Mouse (Mus musculus): ENCODE measurements around the gene Hoxb1. TPM values are rescaled to one million over a fixed set of nuclear protein-coding genes. Genes with fewer than 3 reads are reported as not detected.

Hoxb1 gene
- total RNA-seq, 2 experiments from 2014 or later = not detected

DNA sequence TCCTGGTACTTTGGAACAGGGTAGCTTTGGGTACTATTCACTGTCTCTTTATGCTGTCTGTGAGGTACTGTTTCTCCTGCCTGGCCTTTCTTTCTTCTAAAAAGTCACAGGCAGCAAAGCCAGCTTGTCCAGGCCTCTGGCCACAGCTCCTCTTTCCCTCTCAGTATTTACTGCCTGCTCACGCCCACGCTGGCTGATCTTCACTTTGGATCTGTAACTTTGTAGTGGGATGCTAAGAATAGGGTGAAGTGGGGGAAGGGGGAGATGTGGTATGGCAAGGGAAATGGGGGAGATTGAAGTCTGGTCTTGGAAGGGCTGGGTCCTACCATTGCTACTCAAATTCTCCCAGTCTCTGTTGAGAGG is 31.6 kb upstream of the Hoxb1 start:
- no peak for DNase-seq

DNA sequence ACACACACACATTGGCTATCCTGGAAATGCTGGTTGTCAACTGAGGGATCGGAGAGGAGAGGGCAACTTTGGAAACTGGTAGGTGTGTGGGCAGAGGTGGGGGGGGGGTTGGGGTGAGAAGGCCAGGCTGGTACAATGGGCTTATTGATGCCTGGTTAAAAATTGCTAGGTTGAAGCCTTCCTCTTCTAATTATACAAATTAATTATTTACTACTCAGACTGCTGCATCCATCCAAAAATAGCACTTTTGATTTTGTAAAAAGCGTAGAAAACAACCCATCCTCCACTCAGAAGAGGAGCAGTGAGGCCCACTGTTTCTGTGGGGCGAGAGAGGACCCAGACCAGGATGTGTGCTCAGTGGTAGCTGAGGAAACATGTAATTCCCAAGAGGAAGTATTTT is 30.6 kb upstream of the Hoxb1 start:
- DNase-seq = no peak

DNA sequence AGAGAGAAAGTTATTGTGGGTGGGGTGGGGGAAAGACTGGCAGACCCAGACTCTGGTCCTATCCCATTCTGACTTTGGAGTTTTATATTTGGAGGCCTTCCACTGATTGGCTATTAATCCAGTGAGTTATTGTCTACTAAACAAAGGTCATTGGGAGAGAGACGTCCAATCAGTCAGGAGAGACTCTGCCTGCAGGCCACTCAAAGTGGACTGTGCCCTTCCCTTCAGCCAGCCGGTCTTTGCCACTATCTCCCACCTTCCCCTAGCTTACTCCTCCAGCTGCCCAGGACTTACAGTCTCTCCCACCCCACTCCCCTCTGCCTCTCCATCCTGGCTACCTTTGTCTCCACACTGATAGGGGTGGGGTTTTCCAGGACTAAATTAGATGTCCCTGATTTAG is 29.0 kb upstream of the Hoxb1 start:
- no peak for DNase-seq

DNA sequence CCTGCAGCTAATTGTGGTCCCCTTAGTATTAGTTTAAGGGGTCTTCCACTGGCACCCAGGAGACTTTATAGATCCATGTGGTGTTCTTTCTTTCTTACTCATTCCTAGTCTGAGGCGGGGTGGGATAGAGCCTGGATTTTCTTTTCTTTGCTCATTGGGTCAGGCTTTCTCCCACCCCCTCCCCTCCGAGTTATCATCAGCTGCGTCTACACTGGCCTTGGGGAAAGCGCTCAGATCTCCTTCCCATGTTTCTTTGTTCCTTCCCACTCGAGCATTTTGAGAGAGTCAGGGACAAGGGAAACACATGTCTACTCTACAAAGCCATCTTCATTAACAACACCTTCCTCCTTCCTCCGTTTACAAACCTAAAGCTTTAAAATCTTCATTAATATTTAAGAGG is 28.5 kb upstream of the Hoxb1 start:
- no peak for DNase-seq

DNA sequence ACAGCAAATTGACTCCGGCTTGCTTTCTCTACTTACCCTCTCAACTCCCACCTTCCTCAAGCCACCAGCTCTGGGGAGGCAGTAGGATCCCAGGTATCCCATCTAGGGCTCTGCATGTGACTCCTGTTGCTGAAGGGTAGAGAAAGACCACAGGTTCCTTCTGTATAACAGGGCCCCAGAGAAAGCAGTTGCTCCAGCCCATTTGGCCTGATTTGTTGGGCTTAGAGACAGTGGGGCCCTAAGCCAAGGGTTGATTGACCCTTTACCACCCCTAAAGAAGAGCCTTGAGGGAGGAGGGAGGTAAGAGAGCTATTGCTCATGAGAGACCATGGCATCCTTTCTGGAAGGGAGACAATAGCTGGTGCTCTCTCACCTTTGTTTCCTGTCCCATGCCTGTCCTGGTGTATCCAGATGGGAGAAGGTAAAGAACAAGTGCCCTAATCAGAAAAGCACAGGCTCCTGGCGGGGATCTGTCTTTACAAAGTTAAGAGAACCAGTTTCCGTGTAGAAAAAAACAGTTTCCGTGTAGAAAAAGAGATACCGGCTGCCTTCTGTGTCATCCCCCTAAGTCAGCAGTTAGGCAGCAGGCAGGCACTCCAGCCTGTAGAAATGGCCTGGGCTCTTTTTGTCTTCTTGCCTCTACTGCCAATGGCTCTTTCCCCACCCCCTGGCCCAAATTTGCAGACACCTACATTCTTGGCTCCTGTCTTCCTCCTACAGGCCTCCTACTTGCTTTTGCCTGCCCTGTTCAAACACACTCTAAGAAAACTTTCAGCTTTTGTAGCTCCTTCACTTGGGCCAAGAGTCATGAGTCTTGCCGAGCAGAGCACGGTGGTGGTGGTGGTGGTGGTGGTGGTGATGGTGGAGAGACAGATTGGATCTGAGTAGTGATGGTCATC is 26.3 kb upstream of the Hoxb1 start:
- DNase-seq = no peak

DNA sequence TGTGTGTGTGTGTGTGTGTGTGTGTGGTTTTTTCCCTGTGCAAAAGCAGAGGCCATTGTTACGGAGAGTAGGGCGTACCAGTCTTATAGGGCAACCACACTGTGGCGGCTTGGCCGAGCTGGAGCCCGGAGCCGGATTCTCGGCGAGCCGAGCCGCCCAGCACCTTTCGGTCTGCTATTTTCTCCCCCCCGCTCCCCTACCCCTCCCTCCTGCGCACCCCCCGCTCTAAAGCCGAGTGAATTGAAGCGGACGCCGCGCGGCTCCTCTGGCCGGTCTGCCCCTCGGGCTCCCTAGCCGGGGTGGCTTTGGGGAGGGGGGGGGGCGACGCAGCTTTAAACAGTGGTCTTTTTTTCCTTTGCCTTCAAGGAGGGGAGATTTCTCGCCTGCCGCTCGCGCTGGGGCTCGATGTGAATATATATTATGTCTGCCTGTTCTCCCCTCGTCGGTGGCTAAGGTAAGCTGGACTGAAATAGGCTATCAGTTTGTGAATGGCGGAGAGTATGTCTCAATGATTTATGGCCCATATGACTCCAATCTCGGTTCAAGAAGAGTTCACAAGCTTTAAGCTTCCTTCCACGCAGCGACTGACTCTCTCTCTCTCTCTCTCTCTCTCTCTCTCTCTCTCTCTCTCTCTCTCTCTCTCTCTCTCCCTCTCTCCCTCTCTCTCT is 24.7 kb upstream of the Hoxb1 start:
- DNase-seq = no peak

DNA sequence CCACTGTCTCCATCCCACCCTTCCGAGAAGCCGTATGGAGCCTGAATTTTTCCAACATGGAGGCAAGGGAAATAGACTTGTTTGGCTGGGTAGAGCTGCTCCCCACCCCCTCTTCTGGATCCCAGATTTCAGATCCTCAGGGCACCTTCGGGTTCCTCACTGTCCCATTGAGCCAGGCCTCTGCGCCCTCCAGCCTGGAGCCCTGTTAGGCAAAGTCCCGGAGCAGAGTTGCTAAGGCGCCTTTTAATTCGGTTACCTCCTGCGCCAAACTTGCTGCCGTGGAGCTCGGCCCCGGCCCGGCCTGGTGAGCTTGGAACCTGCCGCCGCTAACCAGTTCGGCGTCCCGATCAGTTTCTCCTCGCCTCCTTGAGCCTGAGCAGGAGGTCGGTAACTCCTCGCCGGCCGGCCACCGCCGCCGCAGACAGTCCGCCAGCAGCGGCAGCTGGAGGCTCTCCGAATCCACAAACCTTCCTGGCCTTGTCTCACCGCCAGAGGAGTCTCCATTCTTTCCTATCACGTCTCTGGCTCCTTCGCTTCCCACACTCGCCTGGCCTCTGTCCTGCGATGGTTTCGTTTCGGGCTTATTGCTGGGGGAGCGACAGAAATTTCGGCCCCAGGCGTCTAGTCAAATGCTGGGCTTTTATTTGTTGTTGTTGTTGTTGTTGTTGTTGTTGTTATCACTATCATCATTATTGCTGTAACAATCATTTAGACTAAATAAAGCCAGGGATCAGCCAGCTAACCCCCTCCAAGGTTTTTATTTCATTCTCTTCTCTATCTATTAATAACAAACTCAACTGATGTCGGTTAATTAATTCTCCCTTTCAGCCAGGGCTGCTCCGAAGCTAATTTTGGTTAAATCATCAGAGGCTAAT is 23.6 kb upstream of the Hoxb1 start:
- DNase-seq = peak; percentile 47

DNA sequence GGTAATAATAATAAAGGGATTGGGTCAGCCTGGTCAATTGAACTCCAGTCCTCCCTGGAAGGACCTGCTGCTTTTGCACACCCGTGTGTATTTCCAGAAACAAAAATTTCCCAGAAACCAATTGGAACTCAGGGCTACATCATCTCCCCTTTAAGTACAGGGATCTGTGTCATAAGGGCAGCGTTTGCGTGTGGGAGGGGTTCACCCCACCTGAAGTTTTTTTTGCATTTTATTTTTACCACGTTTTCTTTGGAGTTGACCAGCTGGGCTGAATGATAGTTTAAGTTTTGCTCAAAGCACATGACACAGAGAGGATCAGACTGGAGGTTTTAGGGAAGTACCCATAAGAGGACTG is 23.0 kb upstream of the Hoxb1 start:
- DNase-seq = no peak

DNA sequence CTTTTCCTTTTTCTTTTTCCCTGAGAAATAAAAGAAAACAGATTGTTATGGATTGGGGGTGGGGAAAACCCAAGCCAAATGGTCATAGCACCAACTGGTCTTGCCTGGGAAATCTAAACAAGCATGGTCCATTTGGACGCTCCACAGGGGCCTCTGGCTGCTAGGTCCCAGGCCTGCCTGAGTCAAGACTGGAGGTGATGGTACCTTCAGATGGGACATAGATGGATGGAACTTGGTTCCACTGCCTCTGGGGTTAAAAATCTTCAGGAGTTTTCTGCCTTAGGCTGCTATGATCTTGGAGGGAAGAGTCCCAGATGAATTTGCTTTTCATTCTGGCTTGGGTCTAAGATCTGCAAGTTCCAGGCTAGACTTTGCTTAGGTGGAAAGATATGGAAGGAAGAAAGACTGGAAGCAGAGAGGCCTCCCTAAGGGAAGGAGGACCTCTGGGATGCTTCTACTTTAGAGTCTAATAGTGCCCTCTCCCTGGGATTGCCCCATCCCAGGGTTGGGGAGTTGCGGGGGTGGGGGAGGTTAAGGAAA is 22.3 kb upstream of the Hoxb1 start:
- no peak for DNase-seq

DNA sequence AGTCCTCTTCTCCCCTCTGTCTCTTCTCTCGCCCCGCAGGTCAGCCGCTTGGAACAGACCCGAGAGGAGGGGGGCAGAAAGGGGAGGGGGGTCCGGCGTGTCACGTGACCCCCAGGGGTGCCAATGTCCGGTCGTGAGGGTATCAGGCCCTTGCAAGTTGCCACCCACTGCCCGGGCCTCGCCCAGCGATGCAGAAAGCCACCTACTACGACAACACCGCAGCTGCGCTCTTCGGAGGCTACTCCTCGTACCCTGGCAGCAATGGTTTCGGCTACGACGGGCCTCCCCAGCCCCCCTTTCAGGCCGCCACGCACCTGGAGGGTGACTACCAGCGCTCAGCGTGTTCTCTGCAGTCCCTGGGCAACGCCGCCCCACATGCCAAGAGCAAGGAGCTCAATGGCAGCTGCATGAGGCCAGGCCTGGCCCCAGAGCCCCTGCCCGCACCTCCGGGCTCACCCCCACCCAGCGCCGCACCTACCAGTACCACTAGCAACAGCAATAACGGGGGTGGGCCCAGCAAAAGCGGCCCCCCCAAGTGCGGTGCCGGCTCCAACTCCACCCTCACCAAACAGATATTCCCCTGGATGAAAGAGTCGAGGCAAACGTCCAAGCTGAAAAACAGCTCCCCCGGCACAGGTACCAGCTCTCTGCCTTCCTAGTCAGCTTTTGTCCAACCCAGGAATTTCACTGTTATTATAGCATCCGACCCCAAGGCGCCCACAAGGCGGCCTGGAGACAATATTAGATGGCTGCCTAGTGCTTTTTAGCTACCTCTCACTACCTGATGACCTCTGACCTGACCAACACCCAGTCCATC is 21.3 kb upstream of the Hoxb1 start:
- no peak for DNase-seq

DNA sequence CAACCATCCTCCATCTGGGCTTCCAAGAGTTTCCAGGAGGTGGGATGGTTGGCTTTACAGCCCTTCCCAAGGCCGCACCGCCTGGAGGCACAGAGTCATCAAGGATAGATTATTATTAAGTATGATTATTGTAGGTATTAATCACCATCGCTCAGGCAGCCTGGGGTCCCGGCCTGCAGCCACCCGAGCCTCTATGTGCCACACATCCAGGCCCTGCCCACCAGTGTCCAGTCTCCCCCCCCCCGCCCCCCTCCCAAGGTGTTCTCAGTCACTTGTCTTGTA is 20.7 kb upstream of the Hoxb1 start:
- no peak for DNase-seq

DNA sequence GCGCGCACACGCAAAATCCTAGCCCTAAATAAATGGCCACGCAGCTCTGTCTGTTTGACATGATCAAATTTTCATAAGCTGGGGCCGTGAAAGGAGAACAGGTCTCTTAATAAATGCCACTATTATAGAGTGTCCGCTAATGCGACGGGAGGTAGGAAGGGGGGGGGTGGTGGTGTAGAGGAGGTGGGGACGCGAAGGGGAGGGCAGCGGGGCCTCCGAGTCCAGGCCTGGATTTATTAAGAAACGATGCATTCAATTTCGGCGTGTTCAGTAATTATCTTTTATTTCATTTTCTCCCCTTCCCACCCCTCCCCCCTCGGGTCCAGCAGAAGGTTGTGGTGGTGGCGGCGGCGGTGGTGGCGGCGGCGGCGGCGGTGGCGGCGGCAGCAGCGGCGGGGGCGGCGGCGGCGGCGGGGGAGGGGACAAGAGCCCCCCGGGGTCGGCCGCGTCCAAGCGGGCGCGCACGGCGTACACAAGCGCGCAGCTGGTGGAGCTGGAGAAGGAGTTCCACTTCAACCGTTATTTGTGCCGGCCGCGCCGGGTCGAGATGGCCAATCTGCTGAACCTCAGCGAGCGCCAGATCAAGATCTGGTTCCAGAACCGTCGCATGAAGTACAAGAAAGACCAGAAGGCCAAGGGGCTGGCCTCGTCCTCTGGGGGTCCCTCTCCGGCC is 20.2 kb upstream of the Hoxb1 start:
- no peak for DNase-seq

DNA sequence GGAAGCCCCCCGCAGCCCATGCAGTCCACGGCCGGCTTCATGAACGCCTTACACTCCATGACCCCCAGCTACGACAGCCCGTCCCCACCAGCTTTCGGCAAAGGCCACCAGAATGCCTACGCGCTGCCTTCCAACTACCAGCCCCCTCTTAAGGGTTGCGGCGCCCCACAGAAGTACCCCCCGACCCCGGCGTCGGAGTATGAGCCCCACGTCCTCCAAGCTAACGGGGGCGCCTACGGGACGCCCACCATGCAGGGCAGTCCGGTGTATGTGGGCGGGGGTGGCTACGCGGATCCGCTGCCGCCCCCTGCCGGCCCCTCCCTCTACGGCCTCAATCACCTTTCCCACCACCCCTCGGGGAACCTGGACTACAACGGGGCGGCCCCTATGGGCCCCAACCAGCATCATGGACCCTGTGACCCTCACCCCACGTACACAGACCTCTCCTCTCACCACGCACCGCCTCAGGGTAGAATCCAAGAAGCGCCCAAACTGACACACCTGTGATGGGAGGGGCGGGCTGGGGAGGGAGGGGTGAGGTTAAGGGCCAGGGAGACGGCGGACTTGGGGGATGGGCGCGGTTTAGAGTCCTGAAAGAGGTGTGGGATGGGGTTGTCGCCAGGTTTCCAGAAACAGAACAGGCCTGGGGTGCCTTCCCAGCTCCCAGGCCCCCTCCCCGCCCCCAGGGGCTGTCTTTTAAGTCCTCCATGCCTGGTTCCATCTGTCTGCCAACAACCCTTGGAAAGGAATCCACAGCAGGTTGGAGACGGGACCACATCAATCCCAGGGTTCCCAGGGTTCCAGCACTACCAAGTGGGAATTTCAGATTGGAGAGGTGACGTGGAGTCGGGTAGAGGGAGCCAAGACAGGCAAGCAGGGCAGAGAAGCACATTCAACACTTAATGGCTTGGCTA is 19.4 kb upstream of the Hoxb1 start:
- no peak for DNase-seq

DNA sequence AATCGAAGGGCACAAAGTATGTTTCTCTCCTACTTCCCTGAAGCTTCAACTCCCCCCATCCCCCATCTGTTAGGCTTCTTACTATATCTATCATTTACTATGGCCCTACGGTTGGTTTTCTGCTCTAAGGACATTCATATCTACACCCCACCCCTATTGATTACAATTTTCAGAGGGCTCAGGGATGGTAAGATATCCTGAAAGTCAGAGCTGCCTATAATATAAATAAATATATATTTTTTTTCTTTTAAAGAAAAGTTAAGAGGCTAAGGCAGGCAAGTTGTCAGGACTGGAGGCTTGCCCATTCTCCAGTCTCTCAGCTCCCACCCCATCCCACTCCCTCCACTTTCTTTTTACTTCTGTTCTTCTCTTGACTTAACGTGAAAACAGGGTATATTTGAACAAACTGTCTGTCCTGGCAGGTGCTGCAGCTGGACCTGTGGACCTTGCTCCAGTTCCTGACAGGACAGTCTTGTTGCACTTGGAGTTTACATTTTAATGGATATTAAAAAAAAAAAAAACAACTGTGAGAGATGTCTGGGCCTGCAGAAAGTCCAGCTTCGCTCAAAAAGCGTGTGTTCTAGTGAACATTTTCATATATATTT is 18.5 kb upstream of the Hoxb1 start:
- no peak for DNase-seq

DNA sequence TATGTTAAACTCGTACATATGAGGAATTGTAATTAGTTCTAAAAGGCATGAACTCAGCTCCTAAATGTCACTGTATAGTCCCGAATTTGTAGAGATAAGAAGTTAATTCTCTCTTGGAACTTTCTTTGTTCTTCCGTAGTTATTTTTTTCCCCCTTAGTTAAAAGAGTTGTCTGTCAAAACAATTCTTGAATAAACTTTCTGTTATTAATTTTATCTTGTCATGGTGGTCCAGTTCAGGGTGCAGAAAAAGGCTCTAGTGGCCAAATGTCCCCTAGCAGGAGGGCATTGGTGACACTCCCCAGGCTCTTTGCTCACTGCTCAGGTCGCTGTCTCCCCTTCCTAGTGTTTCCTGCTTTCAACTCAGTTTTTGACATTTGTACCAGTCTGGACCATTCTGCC is 17.8 kb upstream of the Hoxb1 start:
- DNase-seq = no peak

DNA sequence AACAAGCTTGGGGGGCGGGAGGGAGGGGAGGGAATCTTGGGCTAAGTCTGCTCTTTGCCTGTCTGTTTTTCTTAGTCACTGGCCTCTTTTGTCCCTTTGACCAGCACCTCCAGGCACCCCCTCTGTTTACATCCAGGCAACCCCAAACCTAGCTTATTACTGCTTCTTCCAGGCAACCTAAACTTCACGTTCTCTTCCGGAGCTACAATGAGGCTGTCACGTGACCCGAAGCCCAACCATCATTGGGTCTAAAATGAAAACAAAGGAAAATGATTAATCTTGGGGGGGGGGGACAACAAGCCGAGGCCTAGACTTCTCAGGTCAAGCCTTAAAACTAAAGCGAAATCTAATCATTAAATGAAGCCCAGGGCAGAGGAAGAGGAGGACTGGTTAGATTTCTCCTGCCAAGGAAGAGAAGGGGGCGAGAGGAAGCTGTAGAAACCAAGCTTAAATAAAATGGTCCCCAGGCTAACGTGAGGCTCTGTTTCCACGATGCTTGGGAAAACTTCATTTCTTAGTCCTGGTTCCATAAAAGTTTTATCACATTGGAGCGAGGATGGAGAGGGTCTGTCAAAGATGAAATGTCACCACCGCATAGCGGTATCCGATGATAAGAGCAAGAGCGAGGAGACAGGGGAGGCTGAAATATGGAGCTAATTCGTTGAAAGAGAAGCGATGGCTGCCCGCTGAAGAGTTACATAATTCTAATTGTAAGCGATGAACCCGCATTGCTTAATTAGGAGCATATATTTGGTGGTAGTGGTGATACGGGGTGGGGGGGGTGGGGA is 17.2 kb upstream of the Hoxb1 start:
- no peak for DNase-seq

DNA sequence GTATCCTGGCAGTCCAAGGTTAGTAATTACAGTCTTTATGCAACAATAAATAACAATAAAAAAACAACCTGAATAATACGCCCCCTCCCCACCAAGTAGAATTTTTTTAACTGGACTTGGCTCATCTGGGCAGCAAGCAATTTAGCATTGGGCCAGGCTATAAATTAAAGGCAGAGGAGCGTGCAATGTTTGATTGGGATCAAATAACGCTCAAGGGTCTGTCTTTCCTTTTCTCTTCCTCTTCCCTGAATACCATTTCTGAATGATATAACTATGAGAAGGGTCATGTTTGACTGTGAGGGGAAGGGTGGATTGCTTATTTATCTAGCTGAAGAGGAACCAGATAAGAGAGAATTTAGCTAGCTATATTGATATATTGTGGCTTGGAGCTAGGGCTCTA is 16.6 kb upstream of the Hoxb1 start:
- DNase-seq = no peak

DNA sequence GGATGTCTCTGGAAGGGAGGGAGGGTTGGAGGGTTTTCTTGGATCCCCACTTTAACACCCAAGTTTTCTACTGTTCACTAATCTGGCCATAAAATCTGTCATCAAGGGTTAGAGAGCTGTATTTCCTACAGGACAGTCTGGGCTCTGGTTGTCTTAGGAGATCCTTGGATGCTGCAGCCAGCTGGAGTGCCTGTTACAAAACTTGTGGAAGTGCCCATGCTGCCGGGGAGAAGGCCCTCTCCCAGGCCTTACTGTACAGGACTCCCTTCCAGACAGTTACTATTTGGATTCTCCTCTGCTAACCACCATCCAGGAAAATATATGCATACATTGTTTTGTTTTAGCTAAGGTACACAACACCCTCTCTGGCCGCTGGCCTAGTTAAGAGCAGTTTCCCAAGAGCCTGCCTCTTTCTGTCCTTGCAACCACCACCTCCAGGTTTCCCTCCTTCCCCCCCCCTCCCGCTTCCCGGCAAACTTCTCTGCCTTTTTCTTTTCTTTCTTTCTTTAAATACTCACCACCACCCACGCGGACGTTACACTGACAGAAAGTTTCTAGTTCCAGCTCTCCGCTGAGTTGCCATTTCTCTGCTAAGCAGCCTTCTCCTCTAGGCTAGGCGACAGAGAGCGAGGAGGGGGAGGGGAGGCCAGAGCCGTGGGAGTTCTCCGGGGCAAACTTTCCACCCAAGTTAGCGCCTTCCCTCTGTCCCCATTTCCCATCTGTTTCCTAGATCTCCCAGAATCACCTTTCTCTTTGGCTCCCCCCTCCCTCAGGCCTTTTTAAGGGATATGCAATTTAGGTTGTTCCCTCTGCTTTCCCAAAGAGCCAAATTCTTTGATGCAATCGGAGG is 15.8 kb upstream of the Hoxb1 start:
- no peak for DNase-seq

DNA sequence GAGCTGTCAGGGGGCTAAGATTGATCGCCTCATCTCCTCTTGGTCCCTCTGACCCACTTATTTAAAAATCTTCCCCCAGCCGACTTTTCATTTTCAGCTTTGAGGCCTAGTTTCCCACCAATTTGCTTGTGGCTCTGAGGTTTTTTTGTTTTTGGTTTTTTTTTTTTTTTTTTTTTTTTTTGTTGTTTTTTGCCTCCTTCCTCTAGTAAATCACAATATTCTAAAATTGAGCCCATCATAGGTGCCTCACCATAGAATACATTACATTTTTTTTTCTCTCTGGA is 15.3 kb upstream of the Hoxb1 start, which contains the start of gene Hoxb2:
Gene Hoxb2, plus strand, starts transcription at position 185 of the 284 bp plus-strand sequence.
- no peak for DNase-seq
